Comparison of ENCODE assay signal across 25 mouse cellular contexts in genomic region chr2:146050069-146050468, GRCm38 (mm10).
DNase-seq lines count a peak whose midpoint lies in the region; ATAC-seq and TF ChIP-seq lines count a peak whose summit lies in the region.
"Had no signal": no experiment of that assay in that cellular context is flagged by ENCODE, and none has a peak within 500 bp of the region (broad histone marks: within the 10 kb centered on the region; RNA-seq: fewer than 3 reads in every experiment).

No protein-coding gene starts in this region.

- peak overlapping the region; percentile 41; the same call in 1 of the 2 replicates for H3K27ac ChIP-seq in hindbrain, embryonic 10.5 days
- H3K27ac ChIP-seq in hindbrain, embryonic 14.5 days: no peak overlapping the region
- 0 out of 2 replicates have a peak overlapping the region, but pooled peaks have one; percentile 13 for H3K27ac ChIP-seq in midbrain, embryonic 10.5 days (replicated peaks)
- H3K27ac ChIP-seq in midbrain, embryonic 11.5 days (ENCODE audit: low read depth, low read length): no peak overlapping the region
- H3K27ac ChIP-seq: embryonic facial prominence, embryonic 12.5 days; embryonic facial prominence, embryonic 15.5 days; forebrain, embryonic 10.5 days; forebrain, embryonic 12.5 days had no signal

- no peak for ATAC-seq in hindbrain, embryonic 14.5 days (ENCODE audit: low FRiP score)
- ATAC-seq in midbrain, embryonic 11.5 days (ENCODE audit: low FRiP score): no peak
- no peak for ATAC-seq in megakaryocyte, adult 5-6 weeks (ENCODE audit: poor library complexity, severe bottlenecking)
- ATAC-seq: forebrain, embryonic 14.5 days; forebrain, embryonic 16.5 days had no signal

- no peaks in the 10 kb centered on the region for H3K27me3 ChIP-seq in hindbrain, embryonic 10.5 days (ENCODE audit: insufficient read depth, poor library complexity, severe bottlenecking)
- no peaks in the 10 kb centered on the region for H3K27me3 ChIP-seq in hindbrain, embryonic 14.5 days (ENCODE audit: control insufficient read depth, insufficient read depth, low read length)
- H3K27me3 ChIP-seq in midbrain, embryonic 10.5 days (ENCODE audit: low read depth, poor library complexity, severe bottlenecking): peaks cover 4% of the 10 kb centered on the region; the same call in 1 of the 2 replicates
- no peaks in the 10 kb centered on the region for H3K27me3 ChIP-seq in midbrain, embryonic 11.5 days (ENCODE audit: control insufficient read depth, insufficient read depth, low read length)
- H3K27me3 ChIP-seq: CH12.LX; embryonic facial prominence, embryonic 12.5 days; embryonic facial prominence, embryonic 15.5 days had no signal

- H3K36me3 ChIP-seq in hindbrain, embryonic 10.5 days: no peaks in the 10 kb centered on the region
- no peaks in the 10 kb centered on the region for H3K36me3 ChIP-seq in hindbrain, embryonic 14.5 days (replicated peaks; ENCODE audit: control insufficient read depth, insufficient read depth)
- no peaks in the 10 kb centered on the region for H3K36me3 ChIP-seq in midbrain, embryonic 10.5 days
- H3K36me3 ChIP-seq in midbrain, embryonic 11.5 days (ENCODE audit: control insufficient read depth, insufficient read depth, low read length): no peaks in the 10 kb centered on the region
- H3K36me3 ChIP-seq: embryonic facial prominence, embryonic 12.5 days; embryonic facial prominence, embryonic 15.5 days; forebrain, embryonic 10.5 days; forebrain, embryonic 12.5 days; G1E had no signal

- intact Hi-C loops in heart, postnatal 25 days (cut with DNase I): no loop called here

- H3K9me3 ChIP-seq in hindbrain, embryonic 10.5 days: no peaks in the 10 kb centered on the region
- no peaks in the 10 kb centered on the region for H3K9me3 ChIP-seq in hindbrain, embryonic 14.5 days (ENCODE audit: control insufficient read depth, low read length)
- H3K9me3 ChIP-seq in midbrain, embryonic 10.5 days (replicated peaks): no peaks in the 10 kb centered on the region
- H3K9me3 ChIP-seq in midbrain, embryonic 11.5 days (ENCODE audit: control insufficient read depth, low read length): no peaks in the 10 kb centered on the region
- H3K9me3 ChIP-seq: embryonic facial prominence, embryonic 12.5 days; embryonic facial prominence, embryonic 15.5 days; forebrain, embryonic 10.5 days; forebrain, embryonic 12.5 days had no signal

- no peak overlapping the region for H3K9ac ChIP-seq in hindbrain, embryonic 14.5 days
- H3K9ac ChIP-seq in midbrain, embryonic 11.5 days (ENCODE audit: low read length): no peak overlapping the region
- H3K9ac ChIP-seq: embryonic facial prominence, embryonic 12.5 days; embryonic facial prominence, embryonic 15.5 days; forebrain, embryonic 12.5 days had no signal

- TF ChIP-seq CTCF in brain, embryonic 14.5 days (IDR thresholded peaks at IDR 0.05; ENCODE audit: borderline replicate concordance, extremely low read depth, insufficient read depth, insufficient read length): no peak

- H3K4me2 ChIP-seq in hindbrain, embryonic 14.5 days (replicated peaks): no peak overlapping the region
- no peak overlapping the region for H3K4me2 ChIP-seq in midbrain, embryonic 11.5 days
- H3K4me2 ChIP-seq: embryonic facial prominence, embryonic 12.5 days; embryonic facial prominence, embryonic 15.5 days; forebrain, embryonic 12.5 days had no signal

- peaks cover 14% of the 10 kb centered on the region for H3K4me1 ChIP-seq in hindbrain, embryonic 10.5 days (replicated peaks)
- H3K4me1 ChIP-seq in hindbrain, embryonic 14.5 days (replicated peaks; ENCODE audit: control insufficient read depth, insufficient read depth, low read length): peaks cover 7% of the 10 kb centered on the region
- peaks cover 21% of the 10 kb centered on the region for H3K4me1 ChIP-seq in midbrain, embryonic 10.5 days
- peaks cover 2% of the 10 kb centered on the region; the same call in 1 of the 2 replicates for H3K4me1 ChIP-seq in midbrain, embryonic 11.5 days (ENCODE audit: control insufficient read depth, insufficient read depth, low read length)

- TF ChIP-seq POLR2A in brain, embryonic 14.5 days (IDR thresholded peaks at IDR 0.05; ENCODE audit: borderline replicate concordance, extremely low read depth, insufficient read depth, insufficient read length, poor library complexity, severe bottlenecking): no peak

- no peak for DNase-seq in hindbrain, embryonic 10.5 days (ENCODE audit: low spot score)
- no peak for DNase-seq in hindbrain, embryonic 14.5 days (ENCODE audit: low spot score)
- no peak for DNase-seq in midbrain, embryonic 10.5 days (ENCODE audit: low spot score)
- no peak for DNase-seq in midbrain, embryonic 11.5 days (ENCODE audit: low spot score, missing footprints)
- DNase-seq in MN1 (ENCODE audit: low spot score): peak; percentile 58
- peak; percentile 62 for DNase-seq in brain, embryonic 14.5 days (ENCODE audit: low read depth)
- no peak for DNase-seq in heart, postnatal 25 days (ENCODE audit: low spot score)
- DNase-seq: adrenal gland, adult 2 months; adrenal gland, postnatal 10 days; adrenal gland, postnatal 25 days; cerebellum, adult 11-12 months; cerebellum, adult 2 months; cerebellum, adult 9-10 months; cerebellum, postnatal 25 days; embryo, embryonic 11 days had no signal

- no peak overlapping the region for H3K4me3 ChIP-seq in hindbrain, embryonic 10.5 days
- no peak overlapping the region for H3K4me3 ChIP-seq in hindbrain, embryonic 14.5 days (replicated peaks; ENCODE audit: low read length)
- H3K4me3 ChIP-seq in midbrain, embryonic 10.5 days: no peak overlapping the region
- H3K4me3 ChIP-seq in midbrain, embryonic 11.5 days (ENCODE audit: low read depth, low read length): no peak overlapping the region
- H3K4me3 ChIP-seq: embryonic facial prominence, embryonic 12.5 days; embryonic facial prominence, embryonic 15.5 days; erythroblast, embryonic 14.5 days; forebrain, embryonic 10.5 days; forebrain, embryonic 12.5 days had no signal

- 38% methylated on average over 3 of the region's 3 CpGs for WGBS in hindbrain, embryonic 10.5 days
- 20% methylated on average over 3 of the region's 3 CpGs for WGBS in hindbrain, embryonic 14.5 days
- 59% methylated on average over 3 of the region's 3 CpGs for WGBS in midbrain, embryonic 10.5 days
- WGBS in midbrain, embryonic 11.5 days: 45% methylated on average over 3 of the region's 3 CpGs

Comparison
In these comparisons a context has a peak if more than half of its experiments do, and no peak if none do; other contexts are left out.
1. H3K27ac ChIP-seq: peak in hindbrain, embryonic 10.5 days (single experiment) and midbrain, embryonic 10.5 days (single experiment); none in hindbrain, embryonic 14.5 days (single experiment) and midbrain, embryonic 11.5 days (single experiment).
2. DNase-seq: peak in MN1 (single experiment) and brain, embryonic 14.5 days (single experiment); none in hindbrain, embryonic 10.5 days (single experiment), hindbrain, embryonic 14.5 days (single experiment), midbrain, embryonic 10.5 days (single experiment), midbrain, embryonic 11.5 days (single experiment) and heart, postnatal 25 days (single experiment).